Mouse (Mus musculus): ENCODE data around the gene Capn13.
A peak's percentile ranks its signal among the peaks of the same experiment; 100 is the strongest.
"Not testable (repeated sequence)": the region's sequence is repeated elsewhere in the genome, so short reads cannot be mapped to it uniquely, and the experiment has no call there.

The Capn13 gene

GRCm38 (mm10) chr17:73277770-73278169, 122.9 kb downstream of the Capn13 start:
- peak; percentile 42 for DNase-seq (ENCODE audit: low read depth)

GRCm38 (mm10) chr17:73275066-73275465, 125.6 kb downstream of the Capn13 start:
- DNase-seq (ENCODE audit: low read depth) = no peak

GRCm38 (mm10) chr17:73273809-73274208, 126.9 kb downstream of the Capn13 start:
- peak; percentile 54 for DNase-seq (ENCODE audit: low read depth)

- peak; percentile 64 for DNase-seq (ENCODE audit: low read depth)
Measured at GRCm38 (mm10) chr17:73271797-73272600, 128.7 kb downstream of the Capn13 start.

- peak; percentile 75 for DNase-seq (ENCODE audit: low read depth)
Measured at GRCm38 (mm10) chr17:73270871-73271796, 129.5 kb downstream of the Capn13 start.

- peak; percentile 89 for DNase-seq (ENCODE audit: low read depth)
Measured at GRCm38 (mm10) chr17:73263077-73263501, 137.6 kb downstream of the Capn13 start.

GRCm38 (mm10) chr17:73262558-73262957, 138.1 kb downstream of the Capn13 start:
- DNase-seq (ENCODE audit: low read depth) = peak; percentile 14

GRCm38 (mm10) chr17:73259258-73259657, 141.4 kb downstream of the Capn13 start:
- DNase-seq (ENCODE audit: low read depth) = not testable (repeated sequence)

- DNase-seq (ENCODE audit: low read depth) = peak; percentile 52
Measured at GRCm38 (mm10) chr17:73258620-73259019, 142.0 kb downstream of the Capn13 start.

All from induced T-regulatory cell, adult 2 months (primary cell).